In the genomic region with DNA sequence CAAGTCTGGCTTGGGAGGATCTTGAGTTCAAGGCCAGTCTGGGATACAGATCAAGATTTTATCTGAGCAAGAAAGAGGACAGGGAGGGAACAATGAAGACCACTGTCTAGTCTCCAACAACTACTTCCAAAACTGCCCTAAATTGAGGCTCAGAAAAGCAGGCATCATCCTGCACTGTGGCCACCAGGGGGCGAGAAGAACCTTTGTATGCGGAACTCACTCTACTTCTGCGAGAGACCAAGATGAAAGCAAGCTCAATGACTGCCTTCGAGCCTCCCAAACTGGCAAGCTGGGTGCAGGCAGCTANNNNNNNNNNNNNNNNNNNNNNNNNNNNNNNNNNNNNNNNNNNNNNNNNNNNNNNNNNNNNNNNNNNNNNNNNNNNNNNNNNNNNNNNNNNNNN, we compare ENCODE assay signal across 8 mouse cellular contexts. TPM values are rescaled to one million over a fixed set of nuclear protein-coding genes. Genes with fewer than 3 reads are reported as not detected.
DNase-seq lines count a peak whose midpoint lies in the region; ATAC-seq and TF ChIP-seq lines count a peak whose summit lies in the region.

No protein-coding gene starts in this region.

- TF ChIP-seq CTCF in left cerebral cortex, adult 2 months (IDR thresholded peaks at IDR 0.05), result peak; percentile 93
- TF ChIP-seq CTCF in intestine, postnatal 0 days (IDR thresholded peaks at IDR 0.05; ENCODE audit: low read depth), result peak; percentile 94
- peak; percentile 97 for TF ChIP-seq CTCF in stomach, postnatal 0 days (IDR thresholded peaks at IDR 0.05; ENCODE audit: low read depth)

- 2% methylated on average over 4 of the region's 4 CpGs for WGBS in intestine, postnatal 0 days
- WGBS in limb, embryonic 11.5 days, result 3% methylated on average over 4 of the region's 4 CpGs
- 9% methylated on average over 4 of the region's 4 CpGs for WGBS in neural tube, embryonic 11.5 days
- WGBS in stomach, postnatal 0 days, result 2% methylated on average over 4 of the region's 4 CpGs

- H3K4me3 ChIP-seq in left cerebral cortex, adult 2 months, result no peak overlapping the region
- H3K4me3 ChIP-seq in intestine, postnatal 0 days (ENCODE audit: low read depth, low read length), result no peak overlapping the region
- H3K4me3 ChIP-seq in limb, embryonic 11.5 days (ENCODE audit: low read depth, low read length), result no peak overlapping the region
- no peak overlapping the region for H3K4me3 ChIP-seq in neural tube, embryonic 11.5 days (ENCODE audit: low read depth, low read length)
- H3K4me3 ChIP-seq in stomach, postnatal 0 days (ENCODE audit: low read depth, low read length), result no peak overlapping the region

- no peak overlapping the region for H3K4me2 ChIP-seq in intestine, postnatal 0 days (replicated peaks; ENCODE audit: low read depth)
- no peak overlapping the region for H3K4me2 ChIP-seq in limb, embryonic 11.5 days (ENCODE audit: low read depth, severe bottlenecking)
- H3K4me2 ChIP-seq in neural tube, embryonic 11.5 days (ENCODE audit: low read depth), result no peak overlapping the region
- H3K4me2 ChIP-seq in stomach, postnatal 0 days (replicated peaks; ENCODE audit: low read depth), result no peak overlapping the region

- TF ChIP-seq EP300 in stomach, postnatal 0 days (optimal IDR thresholded peaks at IDR 0.05), result no peak

- H3K9me3 ChIP-seq in intestine, postnatal 0 days (ENCODE audit: control insufficient read depth), result no peaks in the 10 kb centered on the region
- H3K9me3 ChIP-seq in limb, embryonic 11.5 days (ENCODE audit: control insufficient read depth, low read length), result no peaks in the 10 kb centered on the region
- H3K9me3 ChIP-seq in neural tube, embryonic 11.5 days (ENCODE audit: control insufficient read depth, low read length), result no peaks in the 10 kb centered on the region
- no peaks in the 10 kb centered on the region for H3K9me3 ChIP-seq in stomach, postnatal 0 days (ENCODE audit: control insufficient read depth, low read length)

- DNase-seq in left cerebral cortex, adult 2 months (ENCODE audit: extremely low spot score in 1 of 2, low spot score in 2 of 2), result peak; percentile 71 to 73
- DNase-seq in left cerebral cortex, adult 11 months (ENCODE audit: low spot score), result no peak
- peak; percentile 73 to 78 for DNase-seq in cerebellum, adult 18-20 months
- DNase-seq in forelimb bud, embryonic 11.5 days (ENCODE audit: low read depth, low spot score), result peak; percentile 72
- peak; percentile 87 for DNase-seq in limb, embryonic 11.5 days (ENCODE audit: low spot score)
- peak; percentile 80 for DNase-seq in neural tube, embryonic 11.5 days (ENCODE audit: low spot score)
- peak; percentile 82 for DNase-seq in stomach, postnatal 0 days (ENCODE audit: low spot score)

- H3K4me1 ChIP-seq in intestine, postnatal 0 days (replicated peaks; ENCODE audit: control insufficient read depth, insufficient read depth, low read length), result no peaks in the 10 kb centered on the region
- H3K4me1 ChIP-seq in limb, embryonic 11.5 days (ENCODE audit: control insufficient read depth, insufficient read depth, low read length), result no peaks in the 10 kb centered on the region
- H3K4me1 ChIP-seq in neural tube, embryonic 11.5 days (ENCODE audit: control insufficient read depth, insufficient read depth, low read length), result no peaks in the 10 kb centered on the region
- no peaks in the 10 kb centered on the region for H3K4me1 ChIP-seq in stomach, postnatal 0 days (replicated peaks; ENCODE audit: control insufficient read depth, insufficient read depth)

- H3K36me3 ChIP-seq in intestine, postnatal 0 days (ENCODE audit: control insufficient read depth, insufficient read depth), result peaks cover 63% of the 10 kb centered on the region
- peaks cover 41% of the 10 kb centered on the region for H3K36me3 ChIP-seq in limb, embryonic 11.5 days (ENCODE audit: control insufficient read depth, insufficient read depth, low read length)
- H3K36me3 ChIP-seq in neural tube, embryonic 11.5 days (ENCODE audit: control insufficient read depth, insufficient read depth, low read length), result peaks cover 28% of the 10 kb centered on the region
- peaks cover 29% of the 10 kb centered on the region for H3K36me3 ChIP-seq in stomach, postnatal 0 days (ENCODE audit: control insufficient read depth, insufficient read depth, low read length)

- ATAC-seq in intestine, postnatal 0 days, result no peak
- no peak for ATAC-seq in limb, embryonic 11.5 days (ENCODE audit: insufficient number of reproducible peaks, low FRiP score, low TSS enrichment, low read depth)
- no peak for ATAC-seq in neural tube, embryonic 11.5 days (ENCODE audit: insufficient read depth, low FRiP score, low TSS enrichment)
- ATAC-seq in stomach, postnatal 0 days (ENCODE audit: low FRiP score, low TSS enrichment), result peak; percentile 68; the same call in 1 of the 2 replicates

- H3K27ac ChIP-seq in left cerebral cortex, adult 2 months, result no peak overlapping the region
- no peak overlapping the region for H3K27ac ChIP-seq in intestine, postnatal 0 days (ENCODE audit: low read depth, low read length)
- H3K27ac ChIP-seq in limb, embryonic 11.5 days (replicated peaks; ENCODE audit: low read depth, low read length), result no peak overlapping the region
- H3K27ac ChIP-seq in neural tube, embryonic 11.5 days (ENCODE audit: low read depth, low read length), result no peak overlapping the region
- H3K27ac ChIP-seq in stomach, postnatal 0 days (replicated peaks), result no peak overlapping the region

- intact Hi-C loops in left cerebral cortex, adult 2 months (cut with DNase I), result no loop called here

- H3K27me3 ChIP-seq in intestine, postnatal 0 days (replicated peaks; ENCODE audit: control insufficient read depth, insufficient read depth, low read length), result no peaks in the 10 kb centered on the region
- H3K27me3 ChIP-seq in limb, embryonic 11.5 days (ENCODE audit: control insufficient read depth, insufficient read depth, low read length), result no peaks in the 10 kb centered on the region
- H3K27me3 ChIP-seq in neural tube, embryonic 11.5 days (ENCODE audit: control insufficient read depth, insufficient read depth, low read length), result no peaks in the 10 kb centered on the region
- no peaks in the 10 kb centered on the region for H3K27me3 ChIP-seq in stomach, postnatal 0 days (ENCODE audit: control insufficient read depth, insufficient read depth, low read length)

- H3K9ac ChIP-seq in intestine, postnatal 0 days (ENCODE audit: low read depth, low read length), result no peak overlapping the region
- no peak overlapping the region for H3K9ac ChIP-seq in limb, embryonic 11.5 days (ENCODE audit: low read length)
- H3K9ac ChIP-seq in neural tube, embryonic 11.5 days (ENCODE audit: low read length), result no peak overlapping the region
- no peak overlapping the region for H3K9ac ChIP-seq in stomach, postnatal 0 days (ENCODE audit: low read length)

RNA-seq across cellular contexts. Expression of a gene that starts 9.9 kb away (rescaled TPM):
- total RNA-seq in left cerebral cortex, adult 2 months (2021), result 100 to 1,000 TPM; 112 to 129 TPM
- 2.4 TPM in 2 replicates for polyA plus RNA-seq in intestine, postnatal 0 days (2015; fragmentation: Nextera tagmentation; extraction: Ambion mirVana)
- 12.8 and 14.9 TPM in 2 replicates for polyA plus RNA-seq in limb, embryonic 11.5 days (2014; fragmentation: Nextera tagmentation; extraction: Ambion mirVana)
- polyA plus RNA-seq in neural tube, embryonic 11.5 days (2014; fragmentation: Nextera tagmentation; extraction: Ambion mirVana), result 11.8 and 13.4 TPM in 2 replicates
- 4.2 and 5.0 TPM in 2 replicates for polyA plus RNA-seq in stomach, postnatal 0 days (2015; fragmentation: Nextera tagmentation; extraction: Ambion mirVana)

RNA-seq across cellular contexts. Expression of a gene that starts 40.4 kb away (rescaled TPM):
- 1 to 10 TPM; 3.7 to 4.4 TPM for total RNA-seq in left cerebral cortex, adult 2 months (2021)
- 2.8 and 3.2 TPM in 2 replicates for polyA plus RNA-seq in intestine, postnatal 0 days (2015; fragmentation: Nextera tagmentation; extraction: Ambion mirVana)
- 0.13 and 0.40 TPM in 2 replicates for polyA plus RNA-seq in limb, embryonic 11.5 days (2014; fragmentation: Nextera tagmentation; extraction: Ambion mirVana)
- 0.08 and 0.34 TPM in 2 replicates for polyA plus RNA-seq in neural tube, embryonic 11.5 days (2014; fragmentation: Nextera tagmentation; extraction: Ambion mirVana)
- polyA plus RNA-seq in stomach, postnatal 0 days (2015; fragmentation: Nextera tagmentation; extraction: Ambion mirVana), result 4.3 and 4.5 TPM in 2 replicates

RNA-seq across cellular contexts. Expression of a gene that starts 45.2 kb away (rescaled TPM):
- 100 to 1,000 TPM in 1 of 2 experiments, 10 to 100 TPM in 1; 97.6 to 106 TPM for total RNA-seq in left cerebral cortex, adult 2 months (2021)
- polyA plus RNA-seq in intestine, postnatal 0 days (2015; fragmentation: Nextera tagmentation; extraction: Ambion mirVana), result 64.0 and 65.1 TPM in 2 replicates
- 241 and 262 TPM in 2 replicates for polyA plus RNA-seq in limb, embryonic 11.5 days (2014; fragmentation: Nextera tagmentation; extraction: Ambion mirVana)
- polyA plus RNA-seq in neural tube, embryonic 11.5 days (2014; fragmentation: Nextera tagmentation; extraction: Ambion mirVana), result 165 and 172 TPM in 2 replicates
- polyA plus RNA-seq in stomach, postnatal 0 days (2015; fragmentation: Nextera tagmentation; extraction: Ambion mirVana), result 73.6 and 77.7 TPM in 2 replicates
